Mouse (Mus musculus) limb, embryonic 12.5 days (tissue): ENCODE data around the gene Kat2a. TPM values are rescaled to one million over a fixed set of nuclear protein-coding genes. Genes with fewer than 3 reads are reported as not detected.

Experiments
- ATAC-seq: fragments of 200-750 bp; cut with Nextera tagmentation; 2 replicates; pipeline ENCODE4 v1.8.0; 2017; ENCODE audit warnings: low read depth, moderate TSS enrichment; ENCODE audit not compliant: insufficient number of reproducible peaks, insufficient read depth, low FRiP score, low TSS enrichment
- H3K27ac ChIP-seq: fragments of 300-500 bp; sonication (generic); 2 replicates; pipeline ENCODE4 v1.5.1; 2016; ENCODE audit warnings: mild to moderate bottlenecking, moderate library complexity
- H3K27me3 ChIP-seq: fragments of 300-500 bp; sonication (generic); 2 replicates; pipeline ENCODE4 v1.6.1; 2016; ENCODE audit warnings: mild to moderate bottlenecking, moderate library complexity
- H3K36me3 ChIP-seq: fragments of 300-500 bp; sonication (generic); 2 replicates; pipeline ENCODE4 v1.6.1; 2016; ENCODE audit warnings: mild to moderate bottlenecking, moderate library complexity
- H3K4me1 ChIP-seq: fragments of 300-500 bp; sonication (generic); replicated peaks from 2 replicates; pipeline ENCODE4 v1.6.1; 2016
- H3K4me2 ChIP-seq: fragments of 300-500 bp; sonication (generic); 2 replicates; pipeline ENCODE4 v1.6.1; 2016; ENCODE audit warnings: mild to moderate bottlenecking, moderate library complexity
- H3K4me3 ChIP-seq: fragments of 300-500 bp; sonication (generic); replicated peaks from 2 replicates; pipeline ENCODE4 v1.5.1; 2016; ENCODE audit warnings: mild to moderate bottlenecking
- H3K9ac ChIP-seq: fragments of 300-500 bp; sonication (generic); replicated peaks from 2 replicates; pipeline ENCODE4 v1.6.1; 2016; ENCODE audit warnings: mild to moderate bottlenecking, moderate library complexity
- H3K9me3 ChIP-seq: fragments of 300-500 bp; sonication (generic); 2 replicates; pipeline ENCODE4 v1.6.1; 2016; ENCODE audit warnings: mild to moderate bottlenecking, moderate library complexity
- WGBS: fragments of 180-500 bp; shearing (Covaris S2); methylation state at CpG from one replicate; pipeline ENCODE4 v1.1.7; 2016; 5-methylcytosine and 5-hydroxymethylcytosine counted together
- polyA plus RNA-seq: library from polyadenylated mRNA; unstranded; fragments of >200 nt; fragmentation: Nextera tagmentation; extraction: Ambion mirVana; gene quantifications from 2 replicates; pipeline ENCODE4 v1.2.1, GENCODE M21; 2016

Kat2a gene
- polyA plus RNA-seq, 1 experiment from 2014 or later = 64.0 TPM

DNA sequence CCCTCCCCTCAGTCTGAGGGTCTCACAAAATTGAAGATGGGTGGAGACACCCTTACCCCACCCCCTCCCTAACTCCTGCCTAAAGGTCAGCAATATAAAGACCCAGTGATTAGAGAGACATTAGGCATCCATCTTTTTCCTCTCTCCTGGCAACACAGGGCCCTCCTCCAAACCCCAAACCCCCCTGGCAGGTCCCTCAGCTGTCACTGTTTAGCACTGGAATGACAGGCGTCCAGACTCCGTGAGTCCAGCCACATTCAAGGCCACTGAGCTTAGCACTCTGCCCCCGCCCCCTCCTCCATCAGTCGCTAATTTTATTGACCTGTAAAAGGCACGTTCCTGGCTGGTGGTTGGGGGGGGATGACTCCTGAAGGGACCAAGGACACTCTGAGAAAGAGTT, 19.1 kb downstream of the Kat2a start:
- no peak for ATAC-seq
- Histone ChIP-seq H3K9me3 (no peaks in the 10 kb centered on the region), H3K4me1 (peaks cover 14% of the 10 kb centered on the region), H3K4me2 (no peak overlapping the region), H3K36me3 (no peaks in the 10 kb centered on the region), H3K9ac (no peak overlapping the region), H3K27ac (no peak overlapping the region), H3K27me3 (peaks cover 39% of the 10 kb centered on the region), H3K4me3 (no peak overlapping the region)
- 11% methylated on average over 5 of the region's 5 CpGs for WGBS

GRCm38 (mm10) chr11:100692164-100692616, 20.1 kb downstream of the Kat2a start, which contains the start of gene Zfp385c:
Zfp385c (minus strand) TSS chr11:100692455.
- H3K27me3 ChIP-seq = peaks cover 39% of the 10 kb centered on the region
- H3K9me3 ChIP-seq = no peaks in the 10 kb centered on the region
- ATAC-seq = no peak
- H3K36me3 ChIP-seq = no peaks in the 10 kb centered on the region
- peak within 1 kb of the TSS; percentile 65 for H3K4me2 ChIP-seq
- H3K27ac ChIP-seq = no peak within 1 kb of the TSS
- no peak within 1 kb of the TSS; the same call in 1 of the 2 replicates for H3K9ac ChIP-seq
- peak within 1 kb of the TSS; percentile 36 for H3K4me3 ChIP-seq
- peaks cover 14% of the 10 kb centered on the region for H3K4me1 ChIP-seq
- WGBS = 1% methylated on average over 23 of the region's 23 CpGs

- Histone ChIP-seq H3K36me3 (no peaks in the 10 kb centered on the region), H3K4me1 (peaks cover 14% of the 10 kb centered on the region), H3K4me3 (no peak overlapping the region), H3K4me2 (no peak overlapping the region), H3K9me3 (no peaks in the 10 kb centered on the region), H3K27me3 (peaks cover 39% of the 10 kb centered on the region), H3K9ac (no peak overlapping the region), H3K27ac (no peak overlapping the region)
- 73% methylated on average over 7 of the region's 7 CpGs for WGBS
- ATAC-seq = no peak
These were observed 21.9 kb downstream of the Kat2a start for GRCm38 (mm10) chr11:100690389-100690788.

- Histone ChIP-seq H3K9me3 (no peaks in the 10 kb centered on the region), H3K27me3 (peaks cover 39% of the 10 kb centered on the region), H3K9ac (no peak overlapping the region), H3K36me3 (no peaks in the 10 kb centered on the region), H3K4me3 (no peak overlapping the region), H3K4me1 (peaks cover 14% of the 10 kb centered on the region), H3K27ac (no peak overlapping the region), H3K4me2 (no peak overlapping the region)
- 80% methylated on average over 4 of the region's 4 CpGs for WGBS
- no peak for ATAC-seq
These were observed 23.8 kb downstream of the Kat2a start for GRCm38 (mm10) chr11:100688443-100688842.

DNA sequence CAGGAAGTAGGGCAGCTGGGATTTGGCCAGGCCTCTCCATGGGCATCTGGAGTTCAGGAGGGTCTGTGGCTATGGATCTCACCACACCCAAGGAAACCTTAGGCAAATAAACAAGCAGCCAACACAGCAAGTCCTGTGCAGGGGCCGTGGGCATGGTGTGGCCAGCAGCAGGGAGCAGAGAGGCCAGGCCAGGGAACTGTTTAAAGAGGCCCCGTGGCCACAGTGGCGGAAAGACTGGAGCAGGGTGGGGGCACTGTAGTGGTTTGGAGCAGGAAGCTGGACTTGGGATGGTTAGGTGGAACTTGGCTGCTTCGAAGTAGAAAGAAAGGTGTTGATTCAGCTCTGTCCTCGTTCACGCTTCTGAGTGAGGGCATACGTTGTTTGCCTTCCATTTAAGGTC, 25.0 kb downstream of the Kat2a start:
- Histone ChIP-seq H3K4me1 (peaks cover 6% of the 10 kb centered on the region), H3K9me3 (no peaks in the 10 kb centered on the region), H3K27ac (no peak overlapping the region), H3K4me3 (no peak overlapping the region), H3K27me3 (peaks cover 28% of the 10 kb centered on the region), H3K9ac (no peak overlapping the region), H3K36me3 (no peaks in the 10 kb centered on the region), H3K4me2 (no peak overlapping the region)
- ATAC-seq = no peak
- WGBS = 78% methylated on average over 7 of the region's 7 CpGs

DNA sequence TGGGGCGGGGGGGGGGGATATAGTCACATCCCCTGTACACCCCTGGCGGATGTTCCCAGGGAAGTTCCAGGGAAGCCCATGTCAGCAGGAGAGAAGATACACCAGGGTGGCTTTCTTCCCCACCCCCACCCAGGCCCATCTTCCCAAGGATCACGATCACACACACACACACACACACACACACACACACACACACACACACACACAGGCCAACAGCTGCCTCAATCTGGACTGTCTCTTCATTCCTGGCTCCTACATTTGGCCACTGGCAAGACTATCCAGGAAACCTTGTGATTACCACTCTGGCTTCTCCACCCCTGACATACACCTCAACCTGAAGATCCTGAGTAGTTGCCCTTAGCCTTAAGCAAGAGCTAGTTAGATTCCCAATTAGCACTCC, 26.9 kb downstream of the Kat2a start:
- H3K9me3 ChIP-seq = no peaks in the 10 kb centered on the region
- no peak overlapping the region for H3K9ac ChIP-seq
- no peak overlapping the region for H3K4me2 ChIP-seq
- H3K27ac ChIP-seq = no peak overlapping the region
- H3K4me3 ChIP-seq = no peak overlapping the region
- WGBS = 100% methylated on average over 3 of the region's 3 CpGs
- H3K27me3 ChIP-seq = peaks cover 14% of the 10 kb centered on the region
- no peaks in the 10 kb centered on the region for H3K4me1 ChIP-seq
- H3K36me3 ChIP-seq = no peaks in the 10 kb centered on the region
- ATAC-seq = no peak

DNA sequence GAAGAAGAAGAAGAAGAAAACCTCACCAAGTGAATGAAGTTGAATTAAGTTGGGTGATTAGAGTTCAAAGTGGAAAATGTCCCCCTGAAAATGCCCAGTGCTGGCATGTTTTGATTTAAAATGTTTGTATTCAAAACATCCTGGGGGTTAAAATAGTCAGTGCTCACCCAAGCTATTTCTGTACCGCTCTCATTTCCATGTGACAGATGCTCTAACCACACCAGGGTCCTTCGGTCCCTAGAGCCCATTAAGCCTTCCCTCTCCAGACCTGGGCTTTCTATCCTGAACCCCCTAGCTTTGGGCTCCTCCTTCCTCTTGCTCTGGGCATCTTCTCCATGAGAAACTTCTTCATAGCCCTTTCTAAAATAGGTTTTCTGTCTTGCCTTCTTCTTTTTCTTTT, 28.2 kb downstream of the Kat2a start:
- H3K9ac ChIP-seq = no peak overlapping the region
- H3K27me3 ChIP-seq = 0 out of 2 replicates have a peak, but pooled peaks cover 5% of the 10 kb centered on the region
- no peaks in the 10 kb centered on the region for H3K36me3 ChIP-seq
- no peak overlapping the region for H3K4me2 ChIP-seq
- no peak overlapping the region for H3K27ac ChIP-seq
- ATAC-seq = no peak
- 79% methylated on average over 2 of the region's 2 CpGs for WGBS
- H3K4me3 ChIP-seq = no peak overlapping the region
- no peaks in the 10 kb centered on the region for H3K4me1 ChIP-seq
- no peaks in the 10 kb centered on the region for H3K9me3 ChIP-seq

- H3K4me2 ChIP-seq = no peak overlapping the region
- no peaks in the 10 kb centered on the region for H3K36me3 ChIP-seq
- H3K27me3 ChIP-seq = peaks cover 5% of the 10 kb centered on the region; the same call in 1 of the 2 replicates
- no peak for ATAC-seq
- no peaks in the 10 kb centered on the region for H3K4me1 ChIP-seq
- H3K9ac ChIP-seq = no peak overlapping the region
- 69% methylated on average over 5 of the region's 5 CpGs for WGBS
- no peak overlapping the region for H3K27ac ChIP-seq
- no peaks in the 10 kb centered on the region for H3K9me3 ChIP-seq
- no peak overlapping the region for H3K4me3 ChIP-seq
These were observed 29.7 kb downstream of the Kat2a start for GRCm38 (mm10) chr11:100682526-100682925.

DNA sequence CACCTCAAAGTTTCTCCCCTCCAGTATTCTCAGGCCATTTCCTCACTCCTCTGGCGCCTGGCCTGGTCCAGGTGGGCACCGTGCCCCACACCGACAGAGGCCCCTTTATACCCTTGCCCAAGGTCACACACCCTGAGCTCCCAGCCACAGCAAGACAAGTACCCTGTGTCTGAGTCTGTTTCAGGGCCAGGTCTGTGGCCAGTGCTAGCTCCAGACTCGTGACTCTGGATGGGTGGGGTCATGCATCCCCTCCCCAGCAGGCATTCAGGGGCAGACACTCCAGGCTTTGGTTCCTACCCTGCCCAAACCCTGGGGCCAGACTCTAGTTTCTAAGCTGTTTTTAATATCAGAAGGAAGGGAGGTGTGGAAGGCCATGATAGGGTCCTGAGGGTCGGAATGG, 30.4 kb downstream of the Kat2a start:
- Histone ChIP-seq H3K4me3 (no peak overlapping the region), H3K27me3 (peaks cover 5% of the 10 kb centered on the region; the same call in 1 of the 2 replicates), H3K4me2 (no peak overlapping the region), H3K9ac (no peak overlapping the region), H3K9me3 (no peaks in the 10 kb centered on the region), H3K36me3 (no peaks in the 10 kb centered on the region), H3K27ac (no peak overlapping the region), H3K4me1 (no peaks in the 10 kb centered on the region)
- ATAC-seq = no peak
- WGBS = 79% methylated on average over 5 of the region's 5 CpGs

DNA sequence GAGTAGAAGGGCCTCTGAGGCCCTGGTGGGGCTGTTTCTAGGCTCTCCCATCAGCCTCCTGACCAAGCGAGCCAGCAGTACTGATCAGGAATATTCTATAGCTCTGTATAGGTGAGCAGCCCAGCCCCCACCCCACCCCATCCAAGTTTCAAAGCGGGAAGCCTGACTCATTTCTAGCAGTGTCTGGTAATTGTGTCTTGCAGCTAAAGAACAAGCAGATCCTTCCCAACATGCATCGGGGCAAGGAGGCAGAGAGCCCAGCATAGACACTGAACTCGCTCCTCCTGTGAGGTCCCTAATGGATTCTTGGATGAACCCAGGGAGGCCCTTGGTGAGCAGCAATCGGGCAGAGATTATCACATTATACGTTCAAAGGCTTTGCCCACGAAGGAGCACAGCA, 34.5 kb downstream of the Kat2a start:
- WGBS = 48% methylated on average over 7 of the region's 7 CpGs

GRCm38 (mm10) chr11:100673169-100673568, 39.1 kb downstream of the Kat2a start:
- WGBS = 4% methylated on average over 23 of the region's 23 CpGs
- peak overlapping the region; percentile 20 for H3K4me3 ChIP-seq
- peaks cover 28% of the 10 kb centered on the region for H3K27me3 ChIP-seq
- H3K9ac ChIP-seq = peak overlapping the region; percentile 57
- 0 out of 2 replicates have a peak, but pooled peaks cover 3% of the 10 kb centered on the region for H3K9me3 ChIP-seq
- H3K4me1 ChIP-seq = peaks cover 20% of the 10 kb centered on the region
- H3K27ac ChIP-seq = no peak overlapping the region
- no peaks in the 10 kb centered on the region for H3K36me3 ChIP-seq
- ATAC-seq = peak; percentile 56; the same call in 1 of the 2 replicates
- peak overlapping the region; percentile 53 for H3K4me2 ChIP-seq

More for the DNA sequence above, 34.5 kb downstream of the Kat2a start:
- Histone ChIP-seq H3K27me3 (peaks cover 19% of the 10 kb centered on the region; the same call in 1 of the 2 replicates), H3K9ac (no peak overlapping the region), H3K9me3 (no peaks in the 10 kb centered on the region), H3K27ac (no peak overlapping the region), H3K4me2 (no peak overlapping the region), H3K4me1 (peaks cover 12% of the 10 kb centered on the region), H3K4me3 (no peak overlapping the region), H3K36me3 (no peaks in the 10 kb centered on the region)
- ATAC-seq = no peak

GRCm38 (mm10) chr11:100671956-100672355, 40.3 kb downstream of the Kat2a start:
- 75% methylated on average over 2 of the region's 2 CpGs for WGBS
- H3K27me3 ChIP-seq = peaks cover 28% of the 10 kb centered on the region
- no peak for ATAC-seq
- no peak overlapping the region for H3K27ac ChIP-seq
- H3K9me3 ChIP-seq = 0 out of 2 replicates have a peak, but pooled peaks cover 3% of the 10 kb centered on the region
- no peaks in the 10 kb centered on the region for H3K36me3 ChIP-seq
- peaks cover 20% of the 10 kb centered on the region for H3K4me1 ChIP-seq
- H3K4me3 ChIP-seq = no peak overlapping the region
- no peak overlapping the region for H3K4me2 ChIP-seq
- no peak overlapping the region for H3K9ac ChIP-seq
